8 mouse cellular contexts compared by ENCODE assay signal in genomic region chr16:94713480-94714094, GRCm38 (mm10).
DNase-seq lines count a peak whose midpoint lies in the region; ATAC-seq and TF ChIP-seq lines count a peak whose summit lies in the region.

No protein-coding gene starts in this region.

- peaks cover 12% of the 10 kb centered on the region for H3K9me3 ChIP-seq in G1E (replicated peaks)

- no peaks in the 10 kb centered on the region for H3K36me3 ChIP-seq in G1E (replicated peaks)

- TF ChIP-seq CTCF in G1E (IDR thresholded peaks at IDR 0.05; ENCODE audit: low read depth, low read length), result peak; percentile 67
- TF ChIP-seq CTCF in lung, adult 2 months (IDR thresholded peaks at IDR 0.05; ENCODE audit: insufficient read depth, low read length), result peak; percentile 41

- DNase-seq in G1E (ENCODE audit: low spot score), result peak; percentile 28
- peak; percentile 86 for DNase-seq in cerebellum, adult 9-10 months
- DNase-seq in layer of hippocampus, adult 8-10 months (ENCODE audit: low spot score in 2 of 2), result peak; percentile 59 to 87
- peak; percentile 71 for DNase-seq in lung, adult 2 months
- peak; percentile 46 for DNase-seq in ovary, adult 18-20 months (ENCODE audit: low spot score)
- DNase-seq in thymus, adult 18-20 months, result peak; percentile 50 to 55

- no peak for TF ChIP-seq POLR2A in lung, adult 2 months (IDR thresholded peaks at IDR 0.05; ENCODE audit: borderline replicate concordance, extremely low read depth, low read depth, low read length)

- H3K4me3 ChIP-seq in G1E (ENCODE audit: low read depth, low read length), result no peak overlapping the region
- no peak overlapping the region for H3K4me3 ChIP-seq in lung, adult 2 months (replicated peaks; ENCODE audit: extremely low read depth, low read depth, low read length)

- H3K4me1 ChIP-seq in G1E (ENCODE audit: insufficient read depth, low read depth, low read length), result peaks cover 7% of the 10 kb centered on the region
- H3K4me1 ChIP-seq in lung, adult 2 months (ENCODE audit: control insufficient read depth, insufficient read depth, low read length), result no peaks in the 10 kb centered on the region

- 9% methylated on average over 25 of the region's 25 CpGs for WGBS in lung, adult 2 months

- H3K27me3 ChIP-seq in G1E (ENCODE audit: insufficient read depth, low read length), result peaks cover 17% of the 10 kb centered on the region

- ATAC-seq in G1E (ENCODE audit: extremely low read depth, insufficient number of reproducible peaks, low FRiP score, poor library complexity, severe bottlenecking), result no peak
- peak; percentile 96 for ATAC-seq in frontal cortex, adult (ENCODE audit: low TSS enrichment)
- ATAC-seq in hematopoietic stem cell, adult 5-6 weeks (replicated peaks in 1 of 2; ENCODE audit: insufficient read depth in 1 of 2, low FRiP score in 2 of 2, low TSS enrichment in 1 of 2, low read depth in 1 of 2, poor library complexity in 2 of 2, severe bottlenecking in 2 of 2), result peak; percentile 59 to 76

Comparison
In these comparisons a context has a peak if more than half of its experiments do, and no peak if none do; other contexts are left out.
1. DNase-seq: peak in every context shown above with its lines; median percentile 86 in cerebellum, adult 9-10 months; 73 in layer of hippocampus, adult 8-10 months; 71 in lung, adult 2 months; 52 in thymus, adult 18-20 months; 46 in ovary, adult 18-20 months; 28 in G1E.